Mouse (Mus musculus): Measurements from ENCODE around the gene Nek6. TPM values are rescaled to one million over a fixed set of nuclear protein-coding genes. Genes with fewer than 3 reads are reported as not detected.

Nek6 gene
- polyA plus RNA-seq, 1 experiment from 2014 or later: 157 TPM

- CTCF ChIA-PET: no interaction called here
- DNase-seq (ENCODE audit: low read depth, low spot score) (no peak), ATAC-seq (no peak)
- in situ Hi-C loops (cut with MboI; ENCODE audit: low pct_unique_long_range_greater_than_20kb): no loop called here
- no peaks in the 10 kb centered on the region for H3K27me3 ChIP-seq
- POLR2A ChIA-PET: interaction anchor here (1.7 kb wide), 1 partner anchor 24 kb away, joined by 5 read pairs; no protein-coding TSS in a partner anchor
- TF ChIP-seq CTCF (IDR thresholded peaks at IDR 0.05): no peak
Measured at GRCm38 (mm10) chr2:38521618-38522017, 10.2 kb downstream of the Nek6 start.

GRCm38 (mm10) chr2:38522354-38522753, 10.9 kb downstream of the Nek6 start:
- ATAC-seq: no peak
- no peaks in the 10 kb centered on the region for H3K27me3 ChIP-seq
- no peak for DNase-seq (ENCODE audit: low read depth, low spot score)
- in situ Hi-C loops (cut with MboI; ENCODE audit: low pct_unique_long_range_greater_than_20kb): no loop called here
- CTCF ChIA-PET: no interaction called here
- POLR2A ChIA-PET: interaction anchor here (1.7 kb wide), 1 partner anchor 23 kb away, joined by 5 read pairs; no protein-coding TSS in a partner anchor
- no peak for TF ChIP-seq CTCF (IDR thresholded peaks at IDR 0.05)

- TF ChIP-seq CTCF (IDR thresholded peaks at IDR 0.05): no peak
- ChIA-PET POLR2A (no interaction called here), CTCF (no interaction called here)
- no peaks in the 10 kb centered on the region for H3K27me3 ChIP-seq
- DNase-seq (ENCODE audit: low read depth, low spot score): no peak
- in situ Hi-C loops (cut with MboI; ENCODE audit: low pct_unique_long_range_greater_than_20kb): no loop called here
- ATAC-seq: peak; percentile 55
Measured at GRCm38 (mm10) chr2:38523781-38524445, 12.5 kb downstream of the Nek6 start.

- CTCF ChIA-PET: no interaction called here
- no peaks in the 10 kb centered on the region for H3K27me3 ChIP-seq
- no peak for TF ChIP-seq CTCF (IDR thresholded peaks at IDR 0.05)
- ATAC-seq: no peak
- in situ Hi-C loops (cut with MboI; ENCODE audit: low pct_unique_long_range_greater_than_20kb): no loop called here
- POLR2A ChIA-PET: interaction anchor here (0.7 kb wide), 1 partner anchor 17 kb away, joined by 3 read pairs; no protein-coding TSS in a partner anchor
- no peak for DNase-seq (ENCODE audit: low read depth, low spot score)
Measured at GRCm38 (mm10) chr2:38525034-38525433, 13.6 kb downstream of the Nek6 start.

- in situ Hi-C loops (cut with MboI; ENCODE audit: low pct_unique_long_range_greater_than_20kb): no loop called here
- ATAC-seq (no peak), DNase-seq (ENCODE audit: low read depth, low spot score) (no peak)
- H3K27me3 ChIP-seq: no peaks in the 10 kb centered on the region
- ChIA-PET CTCF (no interaction called here), POLR2A (interaction anchor here (1.2 kb wide), 1 partner anchor 43 kb away, joined by 3 read pairs; no protein-coding TSS in a partner anchor)
- TF ChIP-seq CTCF (IDR thresholded peaks at IDR 0.05): no peak
Measured at GRCm38 (mm10) chr2:38529582-38530152, 18.2 kb downstream of the Nek6 start.

- ChIA-PET POLR2A (interaction anchor here (1.2 kb wide), 1 partner anchor 45 kb away, joined by 3 read pairs; no protein-coding TSS in a partner anchor), CTCF (no interaction called here)
- DNase-seq (ENCODE audit: low read depth, low spot score): no peak
- no peak for ATAC-seq
- no peaks in the 10 kb centered on the region for H3K27me3 ChIP-seq
- TF ChIP-seq CTCF (IDR thresholded peaks at IDR 0.05): no peak
- in situ Hi-C loops (cut with MboI; ENCODE audit: low pct_unique_long_range_greater_than_20kb): no loop called here
Measured at GRCm38 (mm10) chr2:38530955-38531381, 19.5 kb downstream of the Nek6 start.

GRCm38 (mm10) chr2:38533322-38533721, 21.9 kb downstream of the Nek6 start:
- CTCF ChIA-PET: no interaction called here

GRCm38 (mm10) chr2:38533767-38534166, 22.3 kb downstream of the Nek6 start:
- ATAC-seq (no peak), DNase-seq (ENCODE audit: low read depth, low spot score) (no peak)
- CTCF ChIA-PET: no interaction called here
- POLR2A ChIA-PET: interaction anchor here (1.4 kb wide), 1 partner anchor 9 kb away, joined by 3 read pairs; no protein-coding TSS in a partner anchor
- H3K27me3 ChIP-seq: no peaks in the 10 kb centered on the region
- in situ Hi-C loops (cut with MboI; ENCODE audit: low pct_unique_long_range_greater_than_20kb): no loop called here
- TF ChIP-seq CTCF (IDR thresholded peaks at IDR 0.05): no peak

More at GRCm38 (mm10) chr2:38533322-38533721, 21.9 kb downstream of the Nek6 start:
- DNase-seq (ENCODE audit: low read depth, low spot score): no peak
- ATAC-seq: peak; percentile 7
- TF ChIP-seq CTCF (IDR thresholded peaks at IDR 0.05): no peak
- H3K27me3 ChIP-seq: no peaks in the 10 kb centered on the region
- in situ Hi-C loops (cut with MboI; ENCODE audit: low pct_unique_long_range_greater_than_20kb): no loop called here
- POLR2A ChIA-PET: interaction anchor here (1.4 kb wide), 1 partner anchor 10 kb away, joined by 3 read pairs; no protein-coding TSS in a partner anchor

- ChIA-PET CTCF (interaction anchor here (1.3 kb wide), 1 partner anchor 10 kb away, joined by 4 read pairs; no protein-coding TSS in a partner anchor), POLR2A (interaction anchor here (1.4 kb wide), 1 partner anchor 9 kb away, joined by 3 read pairs; no protein-coding TSS in a partner anchor)
- H3K27me3 ChIP-seq: no peaks in the 10 kb centered on the region
- DNase-seq (ENCODE audit: low read depth, low spot score): no peak
- TF ChIP-seq CTCF (IDR thresholded peaks at IDR 0.05): no peak
- ATAC-seq: no peak
- in situ Hi-C loops (cut with MboI; ENCODE audit: low pct_unique_long_range_greater_than_20kb): no loop called here
Measured at GRCm38 (mm10) chr2:38534241-38534940, 22.9 kb downstream of the Nek6 start.

GRCm38 (mm10) chr2:38535051-38535450, 23.6 kb downstream of the Nek6 start:
- POLR2A ChIA-PET: no interaction called here
- CTCF ChIA-PET: interaction anchor here (1.3 kb wide), 1 partner anchor 10 kb away, joined by 4 read pairs; no protein-coding TSS in a partner anchor
- H3K27me3 ChIP-seq: no peaks in the 10 kb centered on the region
- ATAC-seq: no peak
- in situ Hi-C loops (cut with MboI; ENCODE audit: low pct_unique_long_range_greater_than_20kb): no loop called here
- no peak for TF ChIP-seq CTCF (IDR thresholded peaks at IDR 0.05)
- DNase-seq (ENCODE audit: low read depth, low spot score): no peak

Data from Patski (cell line).